Mouse (Mus musculus) embryo, embryonic 10.5 days (tissue): ENCODE results near the gene Rsbn1.

Source experiments
- DNase-seq: peaks from one replicate; pipeline ENCODE4 v3.0.0-alpha.2; 2015; ENCODE audit warnings: low spot score

The Rsbn1 gene

DNA sequence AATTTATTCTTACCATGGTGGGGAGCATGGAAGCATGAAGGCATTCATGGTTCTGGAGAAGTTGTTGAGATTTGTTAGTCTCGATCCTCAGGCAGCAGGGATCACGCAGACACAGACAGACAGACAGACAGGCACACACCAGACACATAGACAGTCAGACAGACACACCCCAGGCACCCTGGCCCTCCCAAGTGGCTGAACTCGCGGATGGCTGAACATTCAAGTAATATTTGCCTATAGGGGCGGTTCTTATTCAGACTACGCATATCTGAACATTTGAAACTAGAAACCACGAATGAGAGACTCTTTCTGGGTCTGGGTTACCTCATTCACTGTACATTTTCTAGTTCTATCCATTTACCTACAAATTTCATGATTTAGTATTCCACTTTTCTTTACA lies 34.7 kb downstream of the Rsbn1 start:
- no peak for DNase-seq

DNA sequence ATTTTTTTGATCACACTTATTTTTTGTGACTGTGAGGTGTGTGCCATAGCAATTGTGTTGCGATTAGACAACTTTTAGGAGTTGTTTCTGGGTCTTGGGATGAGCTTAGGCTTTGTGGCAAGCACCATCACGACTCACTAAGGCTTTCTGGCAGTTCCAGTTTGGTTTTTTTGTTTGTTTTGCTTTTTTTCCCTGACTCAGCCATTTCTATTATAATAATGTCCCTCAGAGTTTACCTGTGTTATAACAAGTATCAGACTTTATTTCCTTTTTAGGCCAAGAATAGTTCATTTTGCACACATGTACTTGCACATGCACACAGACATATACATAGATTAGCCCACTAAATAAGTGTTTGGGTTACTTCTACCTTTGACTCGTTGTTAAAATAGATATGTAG lies 46.7 kb downstream of the Rsbn1 start:
- no peak for DNase-seq

DNA sequence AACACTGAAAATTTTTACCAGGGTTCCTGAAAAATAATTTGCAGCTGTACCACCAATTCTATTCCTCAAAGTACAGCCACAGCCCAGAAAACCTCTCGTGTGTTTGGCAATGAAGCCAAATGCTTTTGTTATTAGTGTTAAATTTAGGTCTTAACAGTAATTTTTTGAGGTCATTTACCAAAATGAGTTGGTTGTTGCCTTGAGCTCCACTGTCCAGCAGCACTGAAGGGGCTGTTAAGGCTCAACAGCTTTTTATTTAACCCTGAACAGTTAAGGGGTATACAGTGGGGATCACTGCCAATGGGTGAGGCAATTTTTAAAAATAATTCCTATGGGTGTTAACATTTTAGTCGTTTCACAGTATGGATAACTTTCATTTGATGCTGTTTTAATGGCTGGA lies 53.3 kb downstream of the Rsbn1 start:
- DNase-seq = no peak

DNA sequence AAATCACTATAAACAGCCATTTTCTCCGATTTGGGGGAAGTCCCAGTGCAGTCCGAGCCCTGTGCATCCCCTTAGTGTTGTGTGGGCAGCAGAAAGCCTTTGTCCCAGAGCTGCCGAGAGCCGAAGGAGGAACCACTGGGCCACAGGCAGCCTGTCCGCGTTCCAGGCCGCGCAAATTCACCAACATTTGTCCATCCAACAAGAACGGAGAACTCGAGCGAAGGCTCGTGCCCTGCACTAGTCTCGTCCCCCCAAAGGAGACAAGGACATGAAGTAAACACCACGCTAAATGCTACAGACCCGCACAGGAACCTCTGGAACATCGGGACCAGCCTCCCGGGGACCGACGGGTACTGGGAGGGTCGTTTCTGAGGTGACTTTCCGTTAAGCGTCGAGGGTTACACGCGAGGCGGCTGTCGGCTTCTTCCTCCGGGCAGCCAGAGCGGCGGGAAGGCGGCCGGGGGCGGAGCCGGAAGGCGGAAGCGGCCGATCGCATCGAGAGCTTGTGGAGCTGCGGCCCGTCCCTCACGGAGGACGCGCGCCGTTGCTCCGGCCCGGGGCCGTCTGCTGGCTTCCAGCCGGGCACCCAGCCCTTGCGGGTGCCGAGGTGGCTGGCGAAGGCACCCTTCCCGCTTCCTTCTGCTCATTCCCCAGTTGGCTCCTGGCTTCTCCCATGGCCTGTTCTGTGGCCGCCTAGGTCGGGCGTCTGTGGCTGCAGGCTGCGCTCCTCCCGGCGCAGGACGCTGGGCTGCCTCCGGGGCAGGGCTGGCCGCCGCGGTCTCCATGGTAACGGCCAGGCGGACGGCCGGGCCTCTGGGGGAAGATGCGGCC lies 54.2 kb downstream of the Rsbn1 start, which contains the start of gene Phtf1:
TSS of gene Phtf1 (plus strand) at position 250 of the 831 bp plus-strand sequence.
- DNase-seq = peak; percentile 89

DNA sequence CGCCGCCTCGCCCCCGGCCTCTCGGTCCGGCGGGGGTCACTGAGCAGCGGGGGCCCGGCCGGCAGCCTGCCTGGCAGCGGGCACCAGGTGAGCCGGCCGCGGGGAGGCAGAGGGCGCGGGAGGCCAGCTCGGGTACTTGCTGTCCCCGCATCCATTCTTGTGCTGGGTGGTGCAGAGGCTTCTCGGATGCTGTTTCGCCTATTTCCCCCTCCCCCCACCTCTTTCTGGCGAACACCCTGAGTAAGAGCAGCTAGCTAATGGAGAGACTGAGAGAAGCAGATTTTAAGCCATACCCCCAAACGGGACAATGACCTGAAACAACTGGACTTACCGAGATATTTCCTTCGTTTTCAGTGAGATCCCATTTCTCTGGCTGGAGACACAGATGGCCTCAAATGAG lies 54.8 kb downstream of the Rsbn1 start:
- peak; percentile 81 for DNase-seq

DNA sequence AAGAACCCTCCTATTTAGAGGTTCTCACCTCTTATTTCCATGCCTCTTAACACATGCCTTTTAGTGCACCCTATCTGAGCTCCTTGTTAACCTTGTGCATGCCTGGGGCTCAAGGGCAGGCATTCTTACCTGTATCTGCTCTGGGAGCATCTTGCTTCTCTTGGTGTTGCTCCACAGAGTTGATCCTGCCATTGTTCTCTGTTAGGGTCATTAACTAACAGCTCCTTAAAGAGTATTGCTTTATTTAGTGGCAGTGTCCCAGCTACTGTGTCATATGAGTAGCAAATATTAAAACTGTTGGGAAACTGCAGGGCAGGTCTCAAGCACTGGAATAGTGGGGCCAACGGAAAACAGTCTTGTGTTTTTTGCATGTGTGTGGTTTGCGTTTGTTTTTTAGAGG lies 57.2 kb downstream of the Rsbn1 start:
- DNase-seq = no peak

DNA sequence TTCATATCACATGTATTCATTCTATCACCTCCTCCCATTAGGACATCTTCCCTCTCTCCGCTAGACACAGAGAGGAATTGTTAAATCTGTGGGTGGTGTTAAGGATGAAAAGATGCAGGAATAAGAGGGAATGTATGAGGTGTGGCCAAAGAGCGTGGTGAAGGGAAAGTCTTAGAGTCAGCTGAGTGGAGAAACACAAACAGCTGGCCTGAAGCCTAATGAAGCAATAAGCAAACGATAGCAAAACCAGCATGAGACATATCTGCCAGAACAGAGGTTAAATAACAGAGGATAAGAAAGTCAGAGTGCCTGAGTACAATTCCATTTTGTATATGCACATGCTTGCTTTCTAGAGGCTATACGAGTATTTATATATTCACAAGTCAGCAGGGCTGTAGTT lies 70.6 kb downstream of the Rsbn1 start:
- DNase-seq = no peak

DNA sequence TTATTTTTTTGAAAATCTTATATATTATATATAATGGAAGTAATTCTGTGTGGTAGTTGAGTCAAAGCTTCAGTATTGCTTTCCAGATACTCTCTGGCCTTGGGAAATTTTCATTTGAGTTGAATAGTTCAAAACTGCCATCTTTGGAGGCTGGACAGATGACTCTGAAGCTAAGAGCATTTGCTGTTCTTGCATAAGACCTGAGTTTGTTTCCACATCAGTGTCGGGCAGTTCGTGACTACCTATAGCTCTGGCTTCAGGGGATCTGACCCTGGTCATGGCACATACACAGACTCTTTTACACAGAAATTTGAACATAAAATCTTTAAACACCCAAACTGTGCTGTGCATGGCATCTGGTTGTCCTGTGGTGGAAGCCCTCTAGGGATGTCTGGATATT lies 71.3 kb downstream of the Rsbn1 start:
- no peak for DNase-seq

DNA sequence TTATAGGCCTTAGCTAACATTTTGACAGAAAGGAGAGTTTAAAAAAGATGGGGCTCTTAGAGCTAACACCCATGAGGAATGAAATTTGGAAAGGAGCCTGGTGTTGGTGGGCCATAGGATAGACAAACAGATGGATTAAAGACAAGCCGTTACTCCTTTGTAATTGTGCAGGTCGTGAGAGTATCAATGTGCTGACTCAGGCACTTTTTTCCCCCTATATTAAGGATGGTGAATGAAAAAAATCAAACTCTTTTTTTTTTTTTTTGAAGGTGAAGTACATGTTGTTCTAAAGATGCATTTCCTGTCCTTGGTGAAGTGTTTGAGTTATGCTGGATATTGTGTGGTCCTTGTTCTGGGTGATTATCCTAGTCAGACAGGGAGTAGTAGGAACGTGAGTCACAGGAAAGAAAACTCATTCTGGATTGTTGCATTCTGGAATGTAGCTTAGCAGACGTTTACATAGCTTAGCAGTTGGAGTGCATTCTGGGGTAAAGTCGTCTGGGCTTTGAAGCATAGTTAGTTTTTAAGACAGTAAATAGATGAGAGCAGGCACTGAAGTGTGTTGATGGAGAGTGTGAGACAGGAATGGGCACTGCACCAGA lies 74.0 kb downstream of the Rsbn1 start:
- no peak for DNase-seq

DNA sequence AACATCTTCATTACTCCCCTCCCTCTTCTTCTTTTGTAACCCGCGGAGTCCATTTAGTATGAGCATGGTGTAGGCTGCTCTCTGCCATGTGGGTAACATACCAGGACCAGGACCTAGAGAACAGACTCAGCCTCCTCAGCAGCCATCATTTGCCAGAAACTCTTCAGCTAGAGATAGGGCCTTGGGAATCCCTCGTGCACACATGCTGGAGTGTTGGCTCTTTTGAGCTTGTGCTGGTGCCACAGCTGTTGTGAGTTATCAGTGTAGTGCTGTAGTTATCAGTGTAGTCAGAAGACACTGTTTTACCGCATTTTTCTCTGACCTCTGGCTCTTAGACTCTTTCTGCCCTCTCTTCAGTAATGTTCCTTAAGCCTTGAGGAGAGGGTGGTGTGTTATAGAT lies 75.4 kb downstream of the Rsbn1 start:
- no peak for DNase-seq

DNA sequence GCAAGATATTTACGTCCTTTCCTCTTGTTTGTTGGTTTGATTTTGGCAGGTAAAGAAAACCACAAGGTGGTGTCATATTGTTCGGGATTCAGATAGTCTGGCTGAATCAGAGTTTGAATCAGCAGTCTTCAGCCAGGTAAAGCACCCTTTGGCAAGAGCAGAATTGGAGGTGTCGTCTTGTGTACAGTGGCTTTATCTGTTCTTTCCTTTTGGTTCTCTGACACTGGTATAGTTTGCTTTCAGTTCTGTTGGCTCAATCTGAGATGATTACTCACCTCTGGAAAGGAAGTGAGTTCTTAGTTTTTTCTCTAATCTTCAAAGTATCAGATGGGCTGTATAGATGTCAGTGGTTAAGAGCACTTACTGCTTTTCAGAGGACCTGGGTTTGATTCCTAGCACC lies 77.4 kb downstream of the Rsbn1 start:
- DNase-seq = no peak

DNA sequence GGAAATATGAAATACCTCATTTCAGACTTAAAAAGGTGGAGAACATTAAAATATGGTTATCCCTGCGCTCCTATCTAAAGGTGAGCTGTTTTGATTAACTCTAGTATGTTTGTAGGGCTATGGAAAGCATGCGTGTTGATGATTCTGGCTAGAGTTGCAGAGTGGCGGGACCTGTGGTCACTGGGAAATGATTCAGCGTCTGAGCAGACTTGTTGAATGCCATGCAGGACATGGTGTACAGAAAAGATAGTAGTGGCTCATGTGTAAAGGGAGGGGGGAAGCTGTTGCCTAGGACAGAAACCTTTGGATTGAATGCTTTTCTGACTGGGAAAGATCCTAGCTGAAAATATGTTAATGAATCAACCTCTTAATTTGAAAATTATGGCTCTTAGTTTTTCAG lies 84.8 kb downstream of the Rsbn1 start:
- no peak for DNase-seq

DNA sequence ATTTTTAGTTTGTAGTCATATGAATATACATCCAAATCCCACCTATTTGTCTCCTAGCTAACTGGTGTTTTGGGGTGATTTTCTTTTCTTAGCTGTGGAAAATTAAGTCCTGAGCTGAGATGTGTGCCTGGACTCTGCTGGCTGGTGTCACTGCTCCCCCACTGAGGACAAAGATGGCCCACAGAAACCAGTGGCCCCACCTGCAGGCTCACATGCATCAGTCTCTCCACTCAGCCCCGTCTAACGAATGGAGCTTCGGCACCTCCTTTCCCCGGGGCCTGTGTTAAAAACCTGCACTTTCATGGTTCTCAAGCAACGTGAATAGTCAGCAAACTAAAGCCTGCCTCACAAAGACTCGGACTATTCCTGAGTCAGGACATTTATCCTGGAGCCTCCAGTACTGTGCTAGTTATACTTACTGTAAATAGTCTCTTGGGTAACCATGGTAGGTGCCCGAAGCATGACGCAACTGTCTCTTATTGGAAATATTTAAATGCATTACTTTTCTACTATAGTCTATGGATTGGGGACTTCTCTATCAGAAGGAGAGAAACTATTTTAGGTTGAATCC lies 93.1 kb downstream of the Rsbn1 start:
- DNase-seq = no peak

DNA sequence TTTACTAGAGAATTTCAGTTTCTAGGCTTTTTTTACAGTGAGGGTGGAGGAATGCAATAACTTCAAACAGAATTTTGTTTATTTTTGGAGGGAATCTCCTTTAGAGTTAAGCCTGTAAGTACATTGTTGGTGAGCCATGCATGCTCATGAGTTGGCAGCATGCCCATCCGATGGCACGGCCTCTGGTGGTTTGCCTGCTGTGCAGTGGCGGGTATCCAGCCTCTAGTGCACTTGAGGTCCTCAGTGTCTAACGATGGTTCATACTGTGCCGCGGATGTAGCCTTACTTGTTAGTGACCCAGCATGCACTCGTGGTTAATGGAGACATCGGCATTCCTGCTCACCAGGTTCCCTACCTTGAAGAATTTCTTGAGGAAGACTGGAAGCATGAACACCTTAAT lies 93.6 kb downstream of the Rsbn1 start:
- DNase-seq = no peak

DNA sequence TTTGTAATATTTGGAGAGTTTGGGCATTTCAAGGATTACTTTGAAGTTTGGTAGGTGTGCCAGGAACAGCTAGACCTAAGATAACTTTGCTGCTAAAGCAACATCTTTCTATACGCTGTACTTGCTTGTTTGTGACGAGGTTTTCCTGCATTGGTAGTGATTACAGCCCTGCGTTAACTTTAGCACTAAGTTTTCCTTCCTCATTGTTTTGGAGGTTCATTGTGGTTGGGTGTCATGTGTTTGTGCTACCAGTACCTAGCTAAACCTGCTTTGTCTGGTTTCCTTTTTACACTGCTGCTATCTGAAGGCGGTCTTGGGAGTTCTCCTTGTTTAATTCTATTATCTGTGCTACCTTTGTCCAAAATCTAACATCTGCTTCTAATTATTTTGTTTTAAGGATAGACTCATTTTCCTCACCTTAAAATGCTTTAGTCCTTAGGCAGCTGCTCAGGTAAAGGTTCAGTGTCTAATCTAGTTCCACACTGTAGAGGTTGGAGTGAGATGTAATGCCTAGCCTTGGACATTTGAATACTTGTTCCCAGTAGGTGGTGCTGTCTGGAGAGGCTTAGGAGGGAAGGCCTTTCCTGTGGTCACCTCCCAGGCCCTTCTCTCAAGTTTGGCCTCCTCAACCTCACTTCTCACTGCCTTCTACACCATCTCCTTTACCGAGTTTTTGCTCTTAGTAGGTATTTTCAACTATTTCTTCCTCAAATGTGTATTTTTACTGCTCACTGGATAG lies 96.2 kb downstream of the Rsbn1 start:
- DNase-seq = peak; percentile 10

DNA sequence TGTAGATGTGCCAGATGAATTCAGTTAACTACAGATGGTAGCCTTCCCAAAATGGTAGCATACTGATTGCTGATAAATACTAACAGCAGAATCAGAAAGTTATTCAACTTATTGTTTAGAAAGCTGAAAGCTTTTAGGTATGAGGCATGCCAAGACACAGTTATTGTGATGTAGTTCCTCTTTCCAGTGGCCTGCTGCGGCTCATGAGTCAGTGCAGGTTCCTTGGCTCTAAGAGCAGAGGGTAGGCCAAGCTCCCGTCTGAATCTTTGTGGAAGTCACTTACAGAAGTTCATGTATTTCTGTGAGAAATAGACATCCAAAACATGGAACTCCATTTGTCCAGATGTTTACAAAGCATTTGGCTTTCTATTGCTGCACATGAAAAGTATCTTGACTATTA lies 98.1 kb downstream of the Rsbn1 start:
- no peak for DNase-seq
